Mouse (Mus musculus) kidney, adult 9 months (tissue): Measurements from ENCODE around the gene Gm17067.
"Not testable (repeated sequence)": the region's sequence is repeated elsewhere in the genome, so short reads cannot be mapped to it uniquely, and the experiment has no call there.

Experiments used
- DNase-seq: peaks from one replicate; pipeline ENCODE4 v3.0.0; 2022

Gene Gm17067

GRCm38 (mm10) chr7:42726917-42727316 is at the start of gene Gm17067:
Gene Gm17067, minus strand, starts transcription at chr7:42727017.
- not testable (repeated sequence) for DNase-seq

- no peak for DNase-seq
Measured at GRCm38 (mm10) chr7:42749836-42750235, 23.0 kb upstream of the Gm17067 start.

- no peak for DNase-seq
Measured at GRCm38 (mm10) chr7:42738536-42739210, 11.9 kb upstream of the Gm17067 start.

GRCm38 (mm10) chr7:42693251-42693650 is 33.6 kb downstream of the Gm17067 start:
- DNase-seq, result peak; percentile 14

GRCm38 (mm10) chr7:42692362-42693158 is 34.3 kb downstream of the Gm17067 start, which contains the start of gene Zfp975:
Gene Zfp975, minus strand, starts transcription at chr7:42692742.
- DNase-seq, result peak; percentile 89

GRCm38 (mm10) chr7:42680081-42680480 is 46.7 kb downstream of the Gm17067 start:
- not testable (repeated sequence) for DNase-seq

- not testable (repeated sequence) for DNase-seq
Measured at GRCm38 (mm10) chr7:42679646-42680045, 47.2 kb downstream of the Gm17067 start.

- DNase-seq, result not testable (repeated sequence)
Measured at GRCm38 (mm10) chr7:42660140-42660539, 66.7 kb downstream of the Gm17067 start.
